Mouse (Mus musculus) heart, embryonic 16.5 days (tissue): Measurements from ENCODE around the gene Vav2. TPM values are rescaled to one million over a fixed set of nuclear protein-coding genes. Genes with fewer than 3 reads are reported as not detected.

Experiments
- ATAC-seq: fragments of 200-750 bp; cut with Nextera tagmentation; replicated peaks from 2 replicates; pipeline ENCODE4 v1.8.0; 2017; ENCODE audit warnings: moderate number of reproducible peaks; ENCODE audit not compliant: insufficient read depth, low FRiP score; ENCODE audit errors: extremely low read depth
- H3K27ac ChIP-seq: fragments of 300-500 bp; sonication (generic); 2 replicates; pipeline ENCODE4 v1.5.1; 2014; ENCODE audit warnings: mild to moderate bottlenecking, low read length, control low read depth, moderate library complexity
- H3K27me3 ChIP-seq: fragments of 300-500 bp; sonication (generic); 2 replicates; pipeline ENCODE4 v1.6.1; 2014; ENCODE audit warnings: low read length, mixed read lengths; ENCODE audit not compliant: control insufficient read depth, insufficient read depth
- H3K36me3 ChIP-seq: fragments of 300-500 bp; sonication (generic); 2 replicates; pipeline ENCODE4 v1.6.1; 2014; ENCODE audit not compliant: control insufficient read depth, insufficient read depth
- H3K4me1 ChIP-seq: fragments of 300-500 bp; sonication (generic); 2 replicates; pipeline ENCODE4 v1.6.1; 2014; ENCODE audit warnings: low read length, mixed read lengths; ENCODE audit not compliant: control insufficient read depth, insufficient read depth
- H3K4me2 ChIP-seq: fragments of 300-500 bp; sonication (generic); 2 replicates; pipeline ENCODE4 v1.6.1; 2014; ENCODE audit warnings: low read depth, mild to moderate bottlenecking, control low read depth, low read length
- H3K4me3 ChIP-seq: fragments of 300-500 bp; sonication (generic); 2 replicates; pipeline ENCODE4 v1.5.1; 2014; ENCODE audit warnings: mild to moderate bottlenecking, control low read depth, low read length
- H3K9ac ChIP-seq: fragments of 300-500 bp; sonication (generic); 2 replicates; pipeline ENCODE4 v1.6.1; 2014; ENCODE audit warnings: low read length, control low read depth
- H3K9me3 ChIP-seq: fragments of 300-500 bp; sonication (generic); replicated peaks from 2 replicates; pipeline ENCODE4 v1.6.1; 2016; ENCODE audit warnings: low read length; ENCODE audit not compliant: control insufficient read depth
- WGBS: fragments of 180-500 bp; shearing (Covaris S2); extraction: QIAGEN DNeasy Blood & Tissue Kit; methylation state at CpG from one replicate; pipeline ENCODE4 v1.1.7; 2014; 5-methylcytosine and 5-hydroxymethylcytosine counted together
- polyA plus RNA-seq: library from polyadenylated mRNA; unstranded; fragments of >200 nt; fragmentation: Nextera tagmentation; extraction: Ambion mirVana; gene quantifications from 2 replicates; pipeline ENCODE4 v1.2.1, GENCODE M21; 2015

The Vav2 gene
- polyA plus RNA-seq, 1 experiment from 2014 or later = 2.6 TPM

GRCm38 (mm10) chr2:27405094-27405884 is 21.5 kb downstream of the Vav2 start:
- Histone ChIP-seq H3K27ac (no peak overlapping the region), H3K4me1 (peaks cover 4% of the 10 kb centered on the region), H3K4me3 (no peak overlapping the region), H3K4me2 (no peak overlapping the region), H3K27me3 (no peaks in the 10 kb centered on the region), H3K9ac (no peak overlapping the region), H3K36me3 (no peaks in the 10 kb centered on the region), H3K9me3 (no peaks in the 10 kb centered on the region)
- ATAC-seq = 0 out of 2 replicates have a peak, but pooled peaks have one; percentile 18
- 57% methylated on average over 5 of the region's 5 CpGs for WGBS

- ATAC-seq = 0 out of 2 replicates have a peak, but pooled peaks have one; percentile 6
- Histone ChIP-seq H3K4me1 (peaks cover 4% of the 10 kb centered on the region), H3K4me3 (no peak overlapping the region), H3K36me3 (no peaks in the 10 kb centered on the region), H3K27me3 (no peaks in the 10 kb centered on the region), H3K27ac (no peak overlapping the region), H3K9me3 (peaks cover 3% of the 10 kb centered on the region), H3K4me2 (no peak overlapping the region), H3K9ac (no peak overlapping the region)
- WGBS = 56% methylated on average over 6 of the region's 6 CpGs
These were observed 22.3 kb downstream of the Vav2 start for GRCm38 (mm10) chr2:27404375-27405093.

GRCm38 (mm10) chr2:27401544-27401943 is 25.3 kb downstream of the Vav2 start:
- 77% methylated on average over 2 of the region's 2 CpGs for WGBS
- Histone ChIP-seq H3K4me1 (peaks cover 3% of the 10 kb centered on the region), H3K27ac (no peak overlapping the region), H3K4me2 (no peak overlapping the region), H3K9ac (no peak overlapping the region), H3K4me3 (no peak overlapping the region), H3K36me3 (no peaks in the 10 kb centered on the region), H3K27me3 (no peaks in the 10 kb centered on the region), H3K9me3 (peaks cover 9% of the 10 kb centered on the region)
- ATAC-seq = no peak

GRCm38 (mm10) chr2:27400083-27400482 is 26.8 kb downstream of the Vav2 start:
- no peak overlapping the region for H3K9ac ChIP-seq
- no peak overlapping the region for H3K27ac ChIP-seq
- H3K4me1 ChIP-seq = peaks cover 6% of the 10 kb centered on the region
- no peak overlapping the region for H3K4me2 ChIP-seq
- peaks cover 9% of the 10 kb centered on the region for H3K9me3 ChIP-seq
- H3K36me3 ChIP-seq = no peaks in the 10 kb centered on the region
- ATAC-seq = no peak
- no peak overlapping the region for H3K4me3 ChIP-seq
- peaks cover 2% of the 10 kb centered on the region; the same call in 1 of the 2 replicates for H3K27me3 ChIP-seq
- WGBS = 84% methylated on average over 2 of the region's 2 CpGs

DNA sequence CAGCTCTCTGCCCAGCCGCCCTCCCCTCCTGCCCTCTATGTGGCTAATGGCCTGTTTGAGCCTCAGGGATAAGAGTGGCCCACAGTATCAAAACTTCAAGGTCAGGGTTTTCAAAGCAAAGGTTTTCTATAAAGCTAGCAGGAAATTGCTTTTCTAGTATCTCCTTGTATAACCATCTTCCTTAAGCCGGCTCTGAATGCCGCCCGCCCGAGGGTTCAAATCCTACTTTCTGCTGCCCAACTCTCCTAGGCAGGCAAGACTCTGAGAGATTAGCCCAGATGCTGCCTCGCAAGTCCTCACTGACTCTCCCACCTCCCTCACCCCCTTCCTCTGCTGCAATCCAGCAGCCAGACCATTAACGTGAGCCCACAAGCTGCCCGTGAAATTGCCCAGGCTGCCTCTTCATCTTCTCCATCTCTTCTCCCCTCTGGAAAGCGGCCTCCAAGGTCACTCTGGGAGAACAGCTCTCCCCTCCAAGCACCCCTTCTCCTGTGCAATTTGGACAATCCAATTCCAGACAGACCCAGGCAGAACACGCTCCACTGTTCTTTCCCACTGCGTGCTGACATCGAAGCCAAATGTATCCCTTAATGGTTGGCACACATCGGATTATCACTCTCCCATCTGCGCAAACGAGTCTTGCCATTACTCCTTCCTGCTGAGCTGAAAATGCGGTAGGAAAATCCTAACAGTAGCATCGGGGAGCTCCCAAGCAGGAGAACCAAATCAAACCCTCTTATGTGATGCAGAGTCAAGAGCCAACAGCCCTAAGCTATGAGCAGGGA is 30.0 kb downstream of the Vav2 start:
- peaks cover 2% of the 10 kb centered on the region; the same call in 1 of the 2 replicates for H3K27me3 ChIP-seq
- H3K36me3 ChIP-seq = no peaks in the 10 kb centered on the region
- H3K27ac ChIP-seq = no peak overlapping the region
- 67% methylated on average over 17 of the region's 17 CpGs for WGBS
- H3K4me3 ChIP-seq = no peak overlapping the region
- no peak overlapping the region for H3K4me2 ChIP-seq
- no peak overlapping the region for H3K9ac ChIP-seq
- H3K4me1 ChIP-seq = peaks cover 10% of the 10 kb centered on the region; the same call in 1 of the 2 replicates
- ATAC-seq = no peak
- H3K9me3 ChIP-seq = peaks cover 9% of the 10 kb centered on the region

GRCm38 (mm10) chr2:27394158-27394832 is 32.5 kb downstream of the Vav2 start:
- H3K9ac ChIP-seq = no peak overlapping the region
- H3K9me3 ChIP-seq = peaks cover 4% of the 10 kb centered on the region
- H3K4me1 ChIP-seq = peaks cover 29% of the 10 kb centered on the region
- H3K4me3 ChIP-seq = no peak overlapping the region
- H3K27me3 ChIP-seq = peaks cover 2% of the 10 kb centered on the region; the same call in 1 of the 2 replicates
- H3K36me3 ChIP-seq = no peaks in the 10 kb centered on the region
- H3K4me2 ChIP-seq = no peak overlapping the region
- no peak overlapping the region for H3K27ac ChIP-seq
- no peak for ATAC-seq
- 62% methylated on average over 10 of the region's 10 CpGs for WGBS

DNA sequence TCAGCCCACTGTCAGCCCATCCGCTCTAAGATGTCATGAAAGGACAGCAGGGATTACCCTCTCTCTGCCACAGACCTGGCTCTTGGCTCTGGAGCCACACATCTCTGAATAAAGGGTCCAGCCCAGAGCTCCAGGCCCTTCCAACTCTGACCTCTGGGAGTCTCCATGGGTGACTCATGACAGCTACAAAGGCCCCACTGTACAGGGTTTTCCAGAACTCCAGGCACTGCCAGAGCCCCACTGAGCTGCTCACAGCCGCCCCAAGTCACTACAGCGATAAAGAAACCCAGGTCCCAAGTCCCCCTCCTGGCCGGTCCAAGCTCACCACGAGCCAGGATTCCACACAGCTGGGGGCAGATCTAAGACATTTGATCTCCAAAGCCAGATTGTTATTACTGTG is 34.6 kb downstream of the Vav2 start:
- Histone ChIP-seq H3K9ac (no peak overlapping the region), H3K27me3 (peaks cover 2% of the 10 kb centered on the region; the same call in 1 of the 2 replicates), H3K36me3 (no peaks in the 10 kb centered on the region), H3K9me3 (peaks cover 2% of the 10 kb centered on the region; the same call in 1 of the 2 replicates), H3K4me3 (no peak overlapping the region), H3K27ac (no peak overlapping the region), H3K4me2 (no peak overlapping the region), H3K4me1 (peaks cover 31% of the 10 kb centered on the region)
- ATAC-seq = 0 out of 2 replicates have a peak, but pooled peaks have one; percentile 22
- WGBS = 50% methylated on average over 5 of the region's 5 CpGs

DNA sequence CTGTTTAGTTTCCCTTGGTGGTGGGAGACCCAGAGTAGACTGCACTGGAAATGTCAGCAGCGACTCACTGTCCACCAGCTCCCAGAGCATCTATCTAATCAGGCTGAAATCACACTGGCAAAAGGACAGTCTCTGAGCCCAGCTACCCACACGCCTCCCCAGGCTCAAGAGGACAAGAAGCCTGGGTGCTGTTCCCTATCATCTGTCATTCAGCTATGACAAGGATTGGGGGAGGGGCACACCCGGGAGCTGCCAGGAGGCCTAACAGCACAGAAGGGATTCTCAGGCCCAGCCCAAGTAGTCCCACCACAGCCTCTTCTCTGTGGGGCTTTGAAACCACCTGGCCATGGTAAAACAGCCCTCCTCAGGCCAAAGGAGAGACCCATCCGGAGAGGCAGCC is 36.1 kb downstream of the Vav2 start:
- Histone ChIP-seq H3K9me3 (peaks cover 4% of the 10 kb centered on the region; the same call in 1 of the 2 replicates), H3K4me2 (no peak overlapping the region), H3K36me3 (no peaks in the 10 kb centered on the region), H3K27ac (0 out of 2 replicates have a peak overlapping the region, but pooled peaks have one; percentile 4), H3K4me1 (peaks cover 31% of the 10 kb centered on the region), H3K27me3 (peaks cover 2% of the 10 kb centered on the region; the same call in 1 of the 2 replicates), H3K4me3 (no peak overlapping the region), H3K9ac (peak overlapping the region; percentile 44; the same call in 1 of the 2 replicates)
- WGBS = 34% methylated on average over 4 of the region's 4 CpGs
- ATAC-seq = 0 out of 2 replicates have a peak, but pooled peaks have one; percentile 17
